Mouse (Mus musculus): ENCODE data around the gene Hivep1. TPM values are rescaled to one million over a fixed set of nuclear protein-coding genes. Genes with fewer than 3 reads are reported as not detected.

Gene Hivep1
- total and polyA plus RNA-seq, 3 experiments, result 2.2 to 15.9 TPM; not detected in 1

- no peak for DNase-seq (ENCODE audit: low read depth, low spot score)
- Histone ChIP-seq H3K4me1 (ENCODE audit: control insufficient read depth in 1 of 2, insufficient read depth in 2 of 2, low read length in 2 of 2) (no peaks in the 10 kb centered on the region), H3K4me3 (ENCODE audit: control insufficient read depth in 1 of 2, insufficient read depth in 1 of 2, low read depth in 2 of 2, low read length in 2 of 2) (no peak overlapping the region), H3K9ac (ENCODE audit: control insufficient read depth, low read depth, low read length, poor library complexity, severe bottlenecking) (no peak overlapping the region), H3K27ac (ENCODE audit: control insufficient read depth, low read depth, low read length) (no peak overlapping the region), H3K27me3 (ENCODE audit: control insufficient read depth in 1 of 2, insufficient read depth in 2 of 2, low read length in 2 of 2) (no peaks in the 10 kb centered on the region), H3K79me2 (ENCODE audit: control insufficient read depth, insufficient read depth, low read length, poor library complexity) (no peaks in the 10 kb centered on the region), H3K36me3 (ENCODE audit: control insufficient read depth in 1 of 2, insufficient read depth in 2 of 2, low read length in 2 of 2) (no peaks in the 10 kb centered on the region), H3K9me3 (replicated peaks; ENCODE audit: insufficient read depth, low read length) (no peaks in the 10 kb centered on the region)
- TF ChIP-seq GABPA (IDR thresholded peaks at IDR 0.05; ENCODE audit: low read depth, low read length), result no peak
- no peak for TF ChIP-seq CHD1 (IDR thresholded peaks at IDR 0.05; ENCODE audit: low read depth, low read length)
- no peak for TF ChIP-seq ZC3H11A (IDR thresholded peaks at IDR 0.05; ENCODE audit: low read depth, low read length)
- no peak for TF ChIP-seq POLR2AphosphoS5 (IDR thresholded peaks at IDR 0.05; ENCODE audit: borderline replicate concordance, low read depth, low read length)
- no peak for TF ChIP-seq MAFK (IDR thresholded peaks at IDR 0.05; ENCODE audit: borderline replicate concordance, low read depth, low read length)
- no peak for TF ChIP-seq MEF2A (IDR thresholded peaks at IDR 0.05; ENCODE audit: extremely low read depth, insufficient replicate concordance, low read depth, low read length, poor library complexity, severe bottlenecking)
- no peak for TF ChIP-seq MAZ (IDR thresholded peaks at IDR 0.05; ENCODE audit: low read depth, low read length)
- TF ChIP-seq TCF12 (IDR thresholded peaks at IDR 0.05; ENCODE audit: low read depth, low read length), result no peak
- no peak for TF ChIP-seq CHD2 (IDR thresholded peaks at IDR 0.05; ENCODE audit: low read length)
- no peak for TF ChIP-seq RAD21 (IDR thresholded peaks at IDR 0.05; ENCODE audit: low read depth, low read length)
- TF ChIP-seq BHLHE40 (IDR thresholded peaks at IDR 0.05; ENCODE audit: borderline replicate concordance, low read depth, low read length), result no peak
- TF ChIP-seq NRF1 (IDR thresholded peaks at IDR 0.05; ENCODE audit: insufficient read depth, low read depth, low read length, poor library complexity, severe bottlenecking), result no peak
Measured at GRCm38 (mm10) chr13:42213556-42213955, 161.7 kb downstream of the Hivep1 start.

- no peaks in the 10 kb centered on the region for H3K36me3 ChIP-seq (ENCODE audit: control insufficient read depth in 1 of 2, insufficient read depth in 2 of 2, low read length in 2 of 2)
- no peaks in the 10 kb centered on the region for H3K79me2 ChIP-seq (ENCODE audit: control insufficient read depth, insufficient read depth, low read length, poor library complexity)
- no peak overlapping the region for H3K9ac ChIP-seq (ENCODE audit: control insufficient read depth, low read depth, low read length, poor library complexity, severe bottlenecking)
- no peaks in the 10 kb centered on the region for H3K4me1 ChIP-seq (ENCODE audit: control insufficient read depth in 1 of 2, insufficient read depth in 2 of 2, low read length in 2 of 2)
- TF ChIP-seq BHLHE40 (IDR thresholded peaks at IDR 0.05; ENCODE audit: borderline replicate concordance, low read depth, low read length) (no peak), USF2 (IDR thresholded peaks at IDR 0.05; ENCODE audit: borderline replicate concordance in 1 of 2, insufficient read depth in 1 of 2, low read depth in 1 of 2, low read length in 2 of 2) (no peak), POLR2A (IDR thresholded peaks at IDR 0.05; ENCODE audit: control insufficient read depth in 1 of 2, insufficient read depth in 1 of 2, low read depth in 1 of 2, low read length in 2 of 2, poor library complexity in 1 of 2) (no peak), ELF1 (IDR thresholded peaks at IDR 0.05; ENCODE audit: low read depth, low read length) (no peak), SMC3 (IDR thresholded peaks at IDR 0.05; ENCODE audit: low read depth, low read length) (no peak), UBTF (IDR thresholded peaks at IDR 0.05; ENCODE audit: borderline replicate concordance, insufficient read depth, low read depth, low read length) (no peak), MYC (IDR thresholded peaks at IDR 0.05; ENCODE audit: low read depth, low read length) (no peak)
- no peaks in the 10 kb centered on the region for H3K9me3 ChIP-seq (replicated peaks; ENCODE audit: insufficient read depth, low read length)
- DNase-seq (ENCODE audit: low read depth, low spot score), result no peak
- H3K4me3 ChIP-seq (ENCODE audit: control insufficient read depth in 1 of 2, insufficient read depth in 1 of 2, low read depth in 2 of 2, low read length in 2 of 2), result no peak overlapping the region
- H3K27ac ChIP-seq (ENCODE audit: control insufficient read depth, low read depth, low read length), result no peak overlapping the region
- peaks cover 0 to 2% of the 10 kb centered on the region in 2 experiments; a peak in 1 of 4 replicates for H3K27me3 ChIP-seq (ENCODE audit: control insufficient read depth in 1 of 2, insufficient read depth in 2 of 2, low read length in 2 of 2)
Measured at GRCm38 (mm10) chr13:42222401-42222800, 170.6 kb downstream of the Hivep1 start.
